21 mouse cellular contexts compared by ENCODE assay signal in the genomic region with DNA sequence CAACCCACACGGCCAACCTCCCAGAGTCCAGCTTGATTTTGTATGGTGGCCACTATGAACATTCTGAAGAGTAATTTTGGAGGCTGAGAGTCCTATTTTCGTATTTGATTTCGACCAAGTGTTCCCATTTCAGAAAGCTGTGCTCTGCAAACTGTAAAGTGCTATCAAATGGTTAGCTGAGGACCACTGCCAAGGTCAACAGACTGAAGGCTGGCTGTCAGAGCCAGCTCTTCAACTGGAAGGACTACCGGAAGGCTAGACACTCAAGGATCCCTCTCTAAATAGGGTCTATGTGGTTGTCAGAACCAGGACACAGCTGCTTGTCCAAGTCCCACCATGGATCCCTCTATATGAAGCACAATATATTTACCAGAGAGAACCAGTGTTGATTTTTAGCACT.
"Had no signal": no experiment of that assay in that cellular context is flagged by ENCODE, and none has a peak within 500 bp of the region (broad histone marks: within the 10 kb centered on the region; RNA-seq: fewer than 3 reads in every experiment).

No protein-coding gene starts in this region.

- DNase-seq: forebrain, postnatal 0 days; gastrocnemius, postnatal 14 days; heart, postnatal 10 days; heart, postnatal 4 days; kidney, adult 11 months; kidney, adult 9 months; kidney, postnatal 14 days; kidney, postnatal 36 days; layer of hippocampus, adult 9-11 months; layer of hippocampus, postnatal 36 days; left cerebral cortex, postnatal 4 days had no signal

- ATAC-seq: forebrain, postnatal 0 days; hindbrain, postnatal 0 days; intestine, embryonic 16.5 days had no signal

- H3K4me3 ChIP-seq: heart, embryonic 10.5 days; heart, embryonic 12.5 days; hindbrain, embryonic 10.5 days; hindbrain, embryonic 13.5 days; hindbrain, embryonic 15.5 days; kidney, embryonic 15.5 days; limb, embryonic 13.5 days had no signal

- H3K9me3 ChIP-seq: heart, embryonic 10.5 days; heart, embryonic 12.5 days; hindbrain, embryonic 10.5 days; hindbrain, embryonic 13.5 days; hindbrain, embryonic 15.5 days; kidney, embryonic 15.5 days; limb, embryonic 13.5 days had no signal

- H3K4me1 ChIP-seq: heart, embryonic 10.5 days; hindbrain, embryonic 15.5 days; kidney, embryonic 15.5 days had no signal

- H3K36me3 ChIP-seq: hindbrain, embryonic 13.5 days; hindbrain, embryonic 15.5 days had no signal

- H3K9ac ChIP-seq: forebrain, postnatal 0 days; heart, embryonic 12.5 days; hindbrain, embryonic 13.5 days; hindbrain, embryonic 15.5 days; kidney, embryonic 15.5 days; limb, embryonic 13.5 days had no signal

- H3K27me3 ChIP-seq: heart, embryonic 12.5 days; hindbrain, embryonic 13.5 days; hindbrain, embryonic 15.5 days; kidney, embryonic 15.5 days; limb, embryonic 13.5 days had no signal

- H3K27ac ChIP-seq: heart, embryonic 10.5 days; hindbrain, embryonic 10.5 days; hindbrain, embryonic 13.5 days; hindbrain, embryonic 15.5 days; hindbrain, postnatal 0 days; kidney, embryonic 15.5 days; kidney, postnatal 0 days; limb, embryonic 13.5 days had no signal

- H3K4me2 ChIP-seq: heart, embryonic 12.5 days; hindbrain, embryonic 13.5 days; hindbrain, embryonic 15.5 days; kidney, embryonic 15.5 days; limb, embryonic 13.5 days had no signal
